9 mouse cellular contexts compared by ENCODE assay signal in the genomic region with DNA sequence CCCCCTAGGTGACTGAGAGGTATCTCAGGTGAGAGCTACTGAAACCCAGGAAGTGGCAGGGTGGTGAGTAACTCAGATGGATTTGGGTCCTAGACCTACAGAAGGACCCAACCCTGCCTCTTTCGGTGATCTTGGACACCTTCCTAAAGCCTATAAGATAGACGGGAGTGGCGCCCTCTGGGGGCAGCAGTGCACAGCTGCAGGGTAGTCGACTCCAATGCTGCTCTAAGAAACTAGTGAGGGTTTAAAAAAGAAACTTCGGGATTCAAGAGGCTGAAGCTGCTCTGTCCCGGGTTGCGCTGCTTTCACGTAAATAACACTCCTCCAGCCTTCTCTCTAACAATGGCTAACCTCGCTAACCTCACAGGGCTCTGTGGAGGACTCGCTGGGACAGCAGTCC. TPM values are rescaled to one million over a fixed set of nuclear protein-coding genes. Genes with fewer than 3 reads are reported as not detected.
DNase-seq lines count a peak whose midpoint lies in the region; ATAC-seq and TF ChIP-seq lines count a peak whose summit lies in the region.
"Had no signal": no experiment of that assay in that cellular context is flagged by ENCODE, and none has a peak within 500 bp of the region (broad histone marks: within the 10 kb centered on the region; RNA-seq: fewer than 3 reads in every experiment).

No protein-coding gene starts in this region.

- 0 out of 2 replicates have a peak, but pooled peaks have one; percentile 62 for ATAC-seq in erythroblast, adult 5-6 weeks (replicated peaks; ENCODE audit: low FRiP score, poor library complexity, severe bottlenecking)
- peak; percentile 57 for ATAC-seq in megakaryocyte, adult 5-6 weeks (ENCODE audit: poor library complexity, severe bottlenecking)

- no peak for DNase-seq in left cerebral cortex, adult 2 months (ENCODE audit: extremely low spot score in 1 of 2, low spot score in 2 of 2)
- no peak for DNase-seq in left cerebral cortex, adult 8-10 months (ENCODE audit: low spot score in 2 of 2)
- DNase-seq in NIH3T3 (ENCODE audit: low read depth), result peak; percentile 14
- DNase-seq in thymus, postnatal 36 days, result peak; percentile 71
- no peak for DNase-seq in urinary bladder, adult 2 months (ENCODE audit: low spot score)
- DNase-seq in gastrocnemius, postnatal 14 days, result no peak

- intact Hi-C loops in left cerebral cortex, adult 2 months (cut with DNase I), result no loop called here
- intact Hi-C loops in gastrocnemius, postnatal 14 days (cut with DNase I; ENCODE audit: low total_unique reads), result no loop called here

- H3K4me3 ChIP-seq in left cerebral cortex, adult 2 months, result no peak overlapping the region
- H3K4me3 ChIP-seq: lung, embryonic 15.5 days had no signal

- H3K27ac ChIP-seq in left cerebral cortex, adult 2 months, result no peak overlapping the region
- H3K27ac ChIP-seq: lung, embryonic 15.5 days had no signal

- TF ChIP-seq CTCF in left cerebral cortex, adult 2 months (IDR thresholded peaks at IDR 0.05), result peak; percentile 61

RNA-seq across cellular contexts. Expression of a gene that starts 23.4 kb away (rescaled TPM):
- total RNA-seq in left cerebral cortex, adult 2 months (2021), result 1 to 10 TPM; 5.7 to 6.3 TPM
- 10 to 100 TPM; 16.9 to 18.5 (median 18.1) TPM for total RNA-seq in left cerebral cortex, adult 8-10 months (2022)
- total RNA-seq in erythroblast, adult 5-6 weeks (2015; ENCODE audit: low replicate concordance), result not detected in 2 replicates
- not detected in 2 replicates for total RNA-seq in erythroblast, adult 5-6 weeks (2017; ENCODE audit: low replicate concordance)
- not detected in 2 replicates for total RNA-seq in megakaryocyte, adult 5-6 weeks (2015)
- total RNA-seq in megakaryocyte, adult 5-6 weeks (2017), result not detected in 2 replicates
- polyA plus RNA-seq in urinary bladder, adult 2 months (2012; rRNA removed), result not detected in 2 replicates
- not detected for total RNA-seq in gastrocnemius, postnatal 14 days (2021)
- polyA plus RNA-seq: lung, embryonic 15.5 days had no signal

RNA-seq across cellular contexts. Expression of a gene that starts 24.5 kb away (rescaled TPM):
- total RNA-seq in left cerebral cortex, adult 2 months (2021), result not detected
- not detected for total RNA-seq in left cerebral cortex, adult 8-10 months (2022)
- total RNA-seq in erythroblast, adult 5-6 weeks (2015; ENCODE audit: low replicate concordance), result 1.0 and 5.4 TPM in 2 replicates
- total RNA-seq in erythroblast, adult 5-6 weeks (2017; ENCODE audit: low replicate concordance), result 3.7 and 5.9 TPM in 2 replicates
- total RNA-seq in megakaryocyte, adult 5-6 weeks (2015), result 0.51 and 2.6 TPM in 2 replicates
- 1.8 and 5.0 TPM in 2 replicates for total RNA-seq in megakaryocyte, adult 5-6 weeks (2017)
- 0.03 and 0.06 TPM in 2 replicates for polyA plus RNA-seq in urinary bladder, adult 2 months (2012; rRNA removed)
- total RNA-seq in gastrocnemius, postnatal 14 days (2021), result not detected

RNA-seq across cellular contexts. Expression of a gene that starts 59.2 kb away (rescaled TPM):
- 10 to 100 TPM in 1 of 2 experiments, 1 to 10 TPM in 1; 8.4 to 10.4 TPM for total RNA-seq in left cerebral cortex, adult 2 months (2021)
- total RNA-seq in left cerebral cortex, adult 8-10 months (2022), result 10 to 100 TPM in 3 of 4 experiments, 1 to 10 TPM in 1; 9.6 to 13.5 (median 10.9) TPM
- total RNA-seq in erythroblast, adult 5-6 weeks (2015; ENCODE audit: low replicate concordance), result 1.7 and 2.9 TPM in 2 replicates
- 0.84 and 1.3 TPM in 2 replicates for total RNA-seq in erythroblast, adult 5-6 weeks (2017; ENCODE audit: low replicate concordance)
- total RNA-seq in megakaryocyte, adult 5-6 weeks (2015), result 3.0 and 3.4 TPM in 2 replicates
- total RNA-seq in megakaryocyte, adult 5-6 weeks (2017), result 1.9 and 2.4 TPM in 2 replicates
- polyA plus RNA-seq in urinary bladder, adult 2 months (2012; rRNA removed), result 7.7 and 9.9 TPM in 2 replicates
- under 1 TPM; 0.55 to 0.82 TPM for total RNA-seq in gastrocnemius, postnatal 14 days (2021)

Comparison
In these comparisons a context has a peak if more than half of its experiments do, and no peak if none do; other contexts are left out.
1. DNase-seq: peak in NIH3T3 (single experiment) and thymus, postnatal 36 days (2 of 2); none in left cerebral cortex, adult 2 months (0 of 2), left cerebral cortex, adult 8-10 months (0 of 2), urinary bladder, adult 2 months (single experiment) and gastrocnemius, postnatal 14 days (single experiment).
2. RNA of a gene that starts 23.4 kb away (total RNA-seq): 16.9 to 18.5 TPM in left cerebral cortex, adult 8-10 months and 5.7 to 6.3 TPM in left cerebral cortex, adult 2 months; not detected in erythroblast, adult 5-6 weeks, not detected in megakaryocyte, adult 5-6 weeks and not detected in gastrocnemius, postnatal 14 days; every median in the first group is over 4 times any median in the second.